Mouse (Mus musculus) heart, embryonic 10.5 days (tissue): ENCODE data around the gene Efcc1. TPM values are rescaled to one million over a fixed set of nuclear protein-coding genes. Genes with fewer than 3 reads are reported as not detected.

ENCODE experiments used
- DNase-seq: peaks from one replicate; pipeline ENCODE4 v3.0.0-alpha.2; 2017; ENCODE audit warnings: low spot score
- H3K27ac ChIP-seq: fragments of 300-500 bp; sonication (generic); 2 replicates; pipeline ENCODE4 v1.5.1; 2016; ENCODE audit warnings: mild to moderate bottlenecking
- H3K27me3 ChIP-seq: fragments of 300-500 bp; sonication (generic); 2 replicates; pipeline ENCODE4 v1.6.1; 2016; ENCODE audit warnings: mild to moderate bottlenecking; ENCODE audit not compliant: poor library complexity, insufficient read depth, severe bottlenecking
- H3K36me3 ChIP-seq: fragments of 300-500 bp; sonication (generic); 2 replicates; pipeline ENCODE4 v1.6.1; 2016; ENCODE audit warnings: mild to moderate bottlenecking, moderate library complexity
- H3K4me1 ChIP-seq: fragments of 300-500 bp; sonication (generic); 2 replicates; pipeline ENCODE4 v1.6.1; 2016; ENCODE audit warnings: mild to moderate bottlenecking
- H3K4me3 ChIP-seq: fragments of 300-500 bp; sonication (generic); 2 replicates; pipeline ENCODE4 v1.5.1; 2016; ENCODE audit warnings: mild to moderate bottlenecking, moderate library complexity
- H3K9me3 ChIP-seq: fragments of 300-500 bp; sonication (generic); 2 replicates; pipeline ENCODE4 v1.6.1; 2016; ENCODE audit warnings: mild to moderate bottlenecking, moderate library complexity
- WGBS: fragments of 180-500 bp; shearing (Covaris S2); methylation state at CpG from one replicate; pipeline ENCODE4 v1.1.7; 2016; 5-methylcytosine and 5-hydroxymethylcytosine counted together
- polyA plus RNA-seq: library from polyadenylated mRNA; unstranded; fragments of >200 nt; fragmentation: Nextera tagmentation; extraction: Ambion mirVana; gene quantifications from 2 replicates; pipeline ENCODE4 v1.2.1, GENCODE M21; 2016

Gene Efcc1
- polyA plus RNA-seq, 1 experiment from 2014 or later = 0.21 TPM

DNA sequence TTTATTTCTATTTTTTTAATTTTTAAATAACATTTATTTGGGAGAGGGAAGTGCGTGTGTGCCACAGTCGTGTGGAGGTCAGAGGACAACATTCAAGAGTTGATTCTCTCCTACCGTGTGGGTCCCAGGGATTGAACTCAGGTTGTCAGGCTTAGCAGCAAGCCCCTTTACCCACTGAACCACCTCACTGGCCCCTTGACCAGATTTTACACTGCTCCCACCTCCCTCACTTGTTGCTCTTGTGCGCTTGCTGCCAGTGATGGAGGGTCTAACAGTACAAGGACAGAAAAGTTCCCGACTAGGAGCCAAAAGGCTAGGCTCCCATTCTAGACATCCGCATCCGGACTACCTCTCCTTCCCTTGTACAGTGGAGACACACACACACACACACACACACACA, 74.8 kb downstream of the Efcc1 start:
- H3K4me1 ChIP-seq = peaks cover 17% of the 10 kb centered on the region; the same call in 1 of the 2 replicates
- H3K27ac ChIP-seq = no peak overlapping the region
- H3K27me3 ChIP-seq = no peaks in the 10 kb centered on the region
- H3K4me3 ChIP-seq = no peak overlapping the region
- no peak for DNase-seq
- no peaks in the 10 kb centered on the region for H3K36me3 ChIP-seq
- no peaks in the 10 kb centered on the region for H3K9me3 ChIP-seq
- 92% methylated on average over 7 of the region's 7 CpGs for WGBS

Other genes with a start within 250 kb of the Efcc1 start
- gene Arhgap25, start 197.6 kb upstream of the Efcc1 start, polyA plus RNA-seq = 2.3 and 3.9 TPM in 2 replicates
- 3.0 and 3.9 TPM in 2 replicates for gene Prokr1, start 140.1 kb upstream of the Efcc1 start, polyA plus RNA-seq
- gene Aplf, start 58.7 kb upstream of the Efcc1 start, polyA plus RNA-seq = 11.6 and 12.3 TPM in 2 replicates
- gene Gp9, start 47.2 kb downstream of the Efcc1 start, polyA plus RNA-seq = 4.8 and 6.2 TPM in 2 replicates
- gene Rab43, start 81.3 kb downstream of the Efcc1 start, polyA plus RNA-seq = 4.4 and 5.1 TPM in 2 replicates
- 2.3 and 2.5 TPM in 2 replicates for gene Gm45140, start 104.9 kb downstream of the Efcc1 start, polyA plus RNA-seq
- gene Isy1, start 107.9 kb downstream of the Efcc1 start, polyA plus RNA-seq = 31.6 and 44.0 TPM in 2 replicates
- gene Cnbp, start 120.2 kb downstream of the Efcc1 start, polyA plus RNA-seq = 999 and 1,260 TPM in 2 replicates
- gene Copg1, start 156.9 kb downstream of the Efcc1 start, polyA plus RNA-seq = 173 and 179 TPM in 2 replicates
- gene Hmces, start 183.1 kb downstream of the Efcc1 start, polyA plus RNA-seq = 34.8 and 44.5 TPM in 2 replicates